Mouse (Mus musculus) heart, embryonic 16.5 days (tissue): ENCODE measurements at regions not wholly inside any gene's neighbourhood (a gene's known extent, or its start where the extent isn't known, plus 50 kb on each side); places are given as distances from the start of the nearest gene placed in this dataset.

ENCODE experiments used
- ATAC-seq: fragments of 200-750 bp; cut with Nextera tagmentation; replicated peaks from 2 replicates; pipeline ENCODE4 v1.8.0; 2017; ENCODE audit warnings: moderate number of reproducible peaks; ENCODE audit not compliant: insufficient read depth, low FRiP score; ENCODE audit errors: extremely low read depth
- H3K27ac ChIP-seq: fragments of 300-500 bp; sonication (generic); 2 replicates; pipeline ENCODE4 v1.5.1; 2014; ENCODE audit warnings: mild to moderate bottlenecking, low read length, control low read depth, moderate library complexity
- H3K27me3 ChIP-seq: fragments of 300-500 bp; sonication (generic); 2 replicates; pipeline ENCODE4 v1.6.1; 2014; ENCODE audit warnings: low read length, mixed read lengths; ENCODE audit not compliant: control insufficient read depth, insufficient read depth
- H3K36me3 ChIP-seq: fragments of 300-500 bp; sonication (generic); 2 replicates; pipeline ENCODE4 v1.6.1; 2014; ENCODE audit not compliant: control insufficient read depth, insufficient read depth
- H3K4me1 ChIP-seq: fragments of 300-500 bp; sonication (generic); 2 replicates; pipeline ENCODE4 v1.6.1; 2014; ENCODE audit warnings: low read length, mixed read lengths; ENCODE audit not compliant: control insufficient read depth, insufficient read depth
- H3K4me2 ChIP-seq: fragments of 300-500 bp; sonication (generic); 2 replicates; pipeline ENCODE4 v1.6.1; 2014; ENCODE audit warnings: low read depth, mild to moderate bottlenecking, control low read depth, low read length
- H3K4me3 ChIP-seq: fragments of 300-500 bp; sonication (generic); 2 replicates; pipeline ENCODE4 v1.5.1; 2014; ENCODE audit warnings: mild to moderate bottlenecking, control low read depth, low read length
- H3K9ac ChIP-seq: fragments of 300-500 bp; sonication (generic); 2 replicates; pipeline ENCODE4 v1.6.1; 2014; ENCODE audit warnings: low read length, control low read depth
- H3K9me3 ChIP-seq: fragments of 300-500 bp; sonication (generic); replicated peaks from 2 replicates; pipeline ENCODE4 v1.6.1; 2016; ENCODE audit warnings: low read length; ENCODE audit not compliant: control insufficient read depth
- WGBS: fragments of 180-500 bp; shearing (Covaris S2); extraction: QIAGEN DNeasy Blood & Tissue Kit; methylation state at CpG from one replicate; pipeline ENCODE4 v1.1.7; 2014; 5-methylcytosine and 5-hydroxymethylcytosine counted together

DNA sequence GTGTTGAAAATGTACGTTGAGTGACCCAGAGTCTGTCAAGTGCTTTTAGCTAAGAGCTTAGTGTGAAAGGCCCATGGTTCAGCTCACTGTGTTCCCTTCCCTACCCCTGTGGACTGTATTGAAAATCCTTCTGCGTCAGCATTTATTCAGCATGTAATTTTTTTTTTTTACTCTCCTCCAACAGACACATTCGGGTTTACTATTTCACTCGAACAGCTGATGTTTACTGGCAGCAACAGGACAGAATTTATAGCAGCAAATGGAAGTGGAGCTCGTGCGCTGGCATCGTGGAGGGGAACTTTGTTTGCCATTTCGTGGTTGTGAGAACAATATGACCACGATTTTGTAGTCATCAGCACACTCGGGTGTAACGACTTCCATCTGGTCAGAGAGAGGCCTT is 105.0 kb upstream of the Rnaseh2b start:
- no peaks in the 10 kb centered on the region for H3K9me3 ChIP-seq
- no peak overlapping the region for H3K4me3 ChIP-seq
- no peak overlapping the region for H3K27ac ChIP-seq
- ATAC-seq = no peak
- no peaks in the 10 kb centered on the region for H3K36me3 ChIP-seq
- H3K4me1 ChIP-seq = no peaks in the 10 kb centered on the region
- WGBS = 79% methylated on average over 11 of the region's 11 CpGs
- H3K4me2 ChIP-seq = no peak overlapping the region
- H3K27me3 ChIP-seq = no peaks in the 10 kb centered on the region
- no peak overlapping the region for H3K9ac ChIP-seq

DNA sequence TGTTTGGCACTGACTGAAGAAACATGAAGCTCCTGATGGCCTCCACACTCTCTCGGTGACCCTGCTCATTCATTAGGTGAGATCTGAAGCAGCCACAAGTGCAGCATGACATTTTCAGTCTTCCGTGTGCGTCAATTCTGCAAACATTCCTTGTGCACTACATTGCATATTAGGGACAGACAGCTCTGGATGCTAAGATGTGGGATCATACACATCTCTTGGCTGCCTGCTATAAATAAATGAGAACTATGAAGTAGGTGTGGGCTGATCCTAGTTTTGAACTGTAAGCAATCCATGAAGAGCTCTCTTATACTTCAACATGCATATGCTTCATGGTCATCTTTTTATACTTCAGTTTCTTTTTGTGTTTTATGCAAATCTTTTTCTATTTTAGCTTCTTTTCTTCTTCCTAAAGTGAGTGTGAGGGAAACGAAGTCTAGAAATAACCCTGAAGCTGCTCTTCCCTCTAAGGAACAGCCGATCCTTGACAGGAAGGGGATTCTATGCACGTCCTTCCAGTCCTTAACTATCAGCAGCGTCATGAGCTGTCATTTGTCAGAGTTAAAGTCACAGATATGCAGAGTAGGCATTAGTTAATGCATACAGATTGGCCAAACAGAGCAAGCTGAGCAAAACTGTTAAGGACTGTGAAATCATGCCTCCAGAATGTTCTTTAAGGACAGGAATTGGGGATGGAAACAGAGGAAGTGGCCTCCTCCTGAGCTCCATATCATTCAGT is 104.1 kb upstream of the Rnaseh2b start:
- Histone ChIP-seq H3K4me3 (no peak overlapping the region), H3K9ac (no peak overlapping the region), H3K36me3 (no peaks in the 10 kb centered on the region), H3K27ac (no peak overlapping the region), H3K4me2 (no peak overlapping the region), H3K27me3 (no peaks in the 10 kb centered on the region), H3K9me3 (no peaks in the 10 kb centered on the region), H3K4me1 (no peaks in the 10 kb centered on the region)
- WGBS = 45% methylated on average over 7 of the region's 7 CpGs
- no peak for ATAC-seq

DNA sequence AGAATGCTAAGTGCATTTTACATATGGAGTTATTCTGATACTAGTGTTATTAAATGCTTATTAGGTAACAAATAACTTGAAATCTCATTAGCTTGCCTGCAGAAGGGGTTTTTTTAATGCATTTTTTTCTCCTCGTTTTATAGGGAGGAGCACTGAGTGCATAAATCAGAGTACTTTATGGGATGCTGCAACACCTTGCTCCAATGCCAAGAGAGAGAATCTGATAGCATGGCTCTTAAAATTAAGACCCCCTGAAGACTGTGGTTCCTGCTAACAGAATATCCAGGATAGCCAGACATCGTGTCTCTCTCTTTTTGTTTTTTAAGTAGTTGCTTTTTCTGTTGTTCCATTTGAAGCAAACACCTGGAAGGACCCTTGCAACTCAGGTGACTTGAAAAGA is 100.8 kb upstream of the Rnaseh2b start:
- Histone ChIP-seq H3K4me1 (no peaks in the 10 kb centered on the region), H3K9me3 (no peaks in the 10 kb centered on the region), H3K9ac (no peak overlapping the region), H3K27ac (no peak overlapping the region), H3K36me3 (no peaks in the 10 kb centered on the region), H3K4me2 (no peak overlapping the region), H3K4me3 (no peak overlapping the region), H3K27me3 (no peaks in the 10 kb centered on the region)
- no peak for ATAC-seq
- 72% methylated on average over 2 of the region's 2 CpGs for WGBS

DNA sequence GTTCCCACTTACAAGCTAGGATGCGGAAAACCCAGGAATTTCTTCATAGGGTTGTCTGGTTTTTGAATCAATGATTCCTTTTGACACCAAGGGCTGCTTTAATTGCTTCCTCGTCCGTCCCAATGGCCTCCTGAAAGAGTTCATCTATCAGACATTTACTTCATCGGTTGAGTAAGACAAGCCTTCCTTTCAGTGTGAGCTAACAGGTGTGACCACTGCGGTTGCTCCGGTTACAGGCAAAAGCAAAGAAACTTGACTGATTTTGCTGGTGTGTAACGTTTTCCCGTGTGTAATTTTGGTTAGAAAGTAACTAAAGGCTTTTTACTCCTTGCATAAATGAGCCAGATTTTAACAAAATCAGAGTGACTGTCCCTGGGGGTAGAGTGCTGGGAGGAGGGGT is 99.6 kb upstream of the Rnaseh2b start:
- no peak overlapping the region for H3K27ac ChIP-seq
- no peak overlapping the region for H3K4me3 ChIP-seq
- ATAC-seq = no peak

DNA sequence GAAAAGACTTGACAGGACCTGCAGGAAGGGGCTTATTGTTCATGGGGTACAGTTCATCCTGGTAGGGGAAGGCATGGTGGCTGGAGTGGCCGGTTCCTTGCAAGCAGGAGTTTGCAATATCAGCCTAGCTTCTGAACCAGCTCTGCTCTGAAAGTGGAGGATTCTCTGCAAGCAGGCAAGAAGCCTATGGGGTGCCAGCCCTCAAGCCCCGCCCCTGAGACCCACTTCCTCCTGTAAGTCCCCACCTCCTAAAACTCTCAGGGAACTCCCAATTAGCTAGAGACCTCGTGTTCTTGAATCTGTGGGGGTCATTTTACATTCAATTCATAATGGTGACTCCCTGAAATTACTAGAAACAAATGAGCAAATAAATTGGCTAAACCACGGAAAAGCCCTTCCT is 99.0 kb upstream of the Rnaseh2b start:
- Histone ChIP-seq H3K27ac (no peak overlapping the region), H3K9me3 (no peaks in the 10 kb centered on the region), H3K4me2 (no peak overlapping the region), H3K27me3 (no peaks in the 10 kb centered on the region), H3K4me3 (no peak overlapping the region), H3K4me1 (no peaks in the 10 kb centered on the region), H3K9ac (no peak overlapping the region), H3K36me3 (no peaks in the 10 kb centered on the region)
- 42% methylated on average over 4 of the region's 4 CpGs for WGBS
- ATAC-seq = no peak

More for the DNA sequence above, 99.6 kb upstream of the Rnaseh2b start:
- Histone ChIP-seq H3K4me1 (no peaks in the 10 kb centered on the region), H3K9ac (no peak overlapping the region), H3K9me3 (no peaks in the 10 kb centered on the region), H3K27me3 (no peaks in the 10 kb centered on the region), H3K36me3 (no peaks in the 10 kb centered on the region), H3K4me2 (no peak overlapping the region)
- WGBS = 67% methylated on average over 8 of the region's 8 CpGs

DNA sequence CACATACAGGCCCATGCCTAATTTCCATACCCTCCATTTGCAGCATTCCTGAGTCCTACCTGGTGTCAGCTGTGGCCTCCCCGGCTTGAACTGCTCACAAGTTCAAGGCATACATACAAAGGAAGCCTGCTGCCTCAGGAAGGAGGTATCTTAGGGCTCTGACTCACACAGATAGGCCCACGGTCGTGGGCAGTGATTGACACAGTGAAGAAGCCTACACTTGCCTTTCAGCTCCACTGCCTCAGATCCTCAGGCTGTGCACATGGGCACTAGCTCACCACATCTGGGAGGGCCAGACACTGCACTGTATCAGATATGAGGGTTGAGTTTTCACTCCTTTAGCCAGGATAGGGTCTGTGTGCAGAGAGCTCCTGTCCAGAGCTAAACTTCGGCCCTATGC is 95.6 kb upstream of the Rnaseh2b start:
- Histone ChIP-seq H3K4me2 (no peak overlapping the region), H3K4me1 (no peaks in the 10 kb centered on the region), H3K9me3 (no peaks in the 10 kb centered on the region), H3K4me3 (no peak overlapping the region), H3K36me3 (no peaks in the 10 kb centered on the region), H3K27ac (no peak overlapping the region), H3K9ac (no peak overlapping the region), H3K27me3 (no peaks in the 10 kb centered on the region)
- 42% methylated on average over 4 of the region's 4 CpGs for WGBS
- ATAC-seq = no peak

DNA sequence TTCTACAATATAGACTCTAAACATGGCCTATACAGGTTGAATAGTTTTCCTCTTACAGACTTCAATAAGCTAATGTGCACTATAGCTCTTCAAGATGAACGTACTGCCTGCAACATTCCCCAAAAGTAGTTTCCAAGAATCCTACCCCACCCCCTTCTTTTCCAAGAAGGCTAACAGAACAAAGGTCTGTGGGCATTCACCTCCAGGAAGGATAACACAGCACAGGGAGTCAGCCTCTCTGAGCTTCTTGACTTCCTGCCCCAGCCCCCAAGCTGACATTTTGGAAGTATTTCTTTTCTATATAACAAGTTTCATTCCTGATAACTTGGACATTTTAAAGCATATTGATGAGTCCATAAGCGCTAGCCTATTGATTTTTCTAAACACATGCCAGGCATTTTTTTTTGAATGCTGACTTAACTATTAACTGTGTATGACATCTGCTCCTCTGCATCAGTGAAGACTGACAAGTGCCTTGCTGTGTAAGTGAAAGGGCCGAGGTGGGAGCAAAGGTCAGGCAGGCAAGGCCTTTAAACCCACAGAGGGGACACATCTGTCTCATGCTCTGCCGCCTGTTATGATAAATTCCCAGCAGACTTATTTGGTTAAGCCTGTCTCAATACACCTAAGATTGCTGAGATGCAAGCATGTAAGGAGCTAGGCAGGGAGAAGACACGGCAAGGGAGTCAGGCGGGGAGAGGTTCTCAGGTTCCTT is 93.8 kb upstream of the Rnaseh2b start:
- Histone ChIP-seq H3K36me3 (no peaks in the 10 kb centered on the region), H3K9ac (no peak overlapping the region), H3K4me1 (no peaks in the 10 kb centered on the region), H3K4me3 (no peak overlapping the region), H3K27ac (no peak overlapping the region), H3K27me3 (no peaks in the 10 kb centered on the region), H3K4me2 (no peak overlapping the region), H3K9me3 (no peaks in the 10 kb centered on the region)
- ATAC-seq = no peak
- 68% methylated on average over 6 of the region's 6 CpGs for WGBS

DNA sequence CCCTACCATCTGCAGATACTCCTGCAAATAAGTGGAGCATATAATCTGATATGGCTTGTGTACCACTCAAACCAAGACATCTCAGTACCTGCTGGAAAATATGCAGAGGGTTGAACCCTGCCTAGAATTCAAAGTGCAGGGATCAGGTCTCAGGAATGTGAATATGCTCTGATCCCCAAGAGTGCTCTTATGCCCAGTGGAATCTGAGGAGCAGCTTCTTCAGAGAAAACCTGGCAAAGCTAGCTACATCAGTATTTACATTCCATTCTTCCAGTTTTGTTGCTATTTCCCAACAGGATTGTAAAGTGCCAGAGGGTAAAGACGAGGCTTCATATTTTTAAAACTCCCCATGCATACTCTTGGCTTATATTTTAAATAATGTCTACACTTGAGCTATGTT is 77.3 kb upstream of the Rnaseh2b start:
- Histone ChIP-seq H3K9ac (no peak overlapping the region), H3K36me3 (no peaks in the 10 kb centered on the region), H3K27ac (no peak overlapping the region), H3K4me2 (no peak overlapping the region), H3K4me1 (no peaks in the 10 kb centered on the region), H3K9me3 (no peaks in the 10 kb centered on the region), H3K4me3 (no peak overlapping the region), H3K27me3 (no peaks in the 10 kb centered on the region)
- 63% methylated on average over 1 of the region's 1 CpGs for WGBS
- ATAC-seq = no peak

DNA sequence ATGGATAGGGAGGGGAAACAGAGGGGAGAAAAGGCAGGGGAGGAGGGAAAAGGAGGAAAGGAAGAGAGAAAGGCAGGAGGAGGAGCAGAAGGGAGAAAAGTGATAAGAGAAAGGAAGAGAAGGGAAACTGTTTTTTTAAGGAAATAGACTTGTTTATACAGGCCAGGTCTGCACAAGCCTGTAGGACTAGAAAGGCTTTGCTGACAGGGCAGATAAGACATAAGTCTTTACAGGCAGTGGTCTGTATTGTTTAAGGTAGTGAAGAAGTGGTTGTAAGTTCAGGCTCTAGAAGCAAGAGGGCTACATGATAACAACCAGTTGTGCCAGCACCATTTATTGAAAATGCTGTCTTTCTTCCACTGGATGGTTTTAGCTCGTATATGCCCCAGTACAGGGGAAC is 75.4 kb upstream of the Rnaseh2b start:
- H3K36me3 ChIP-seq = no peaks in the 10 kb centered on the region
- H3K4me1 ChIP-seq = no peaks in the 10 kb centered on the region
- no peaks in the 10 kb centered on the region for H3K9me3 ChIP-seq
- peak; percentile 60 for ATAC-seq
- H3K4me2 ChIP-seq = no peak overlapping the region
- no peak overlapping the region for H3K27ac ChIP-seq
- no peak overlapping the region for H3K4me3 ChIP-seq
- H3K9ac ChIP-seq = no peak overlapping the region
- WGBS = 38% methylated on average over 1 of the region's 1 CpGs
- no peaks in the 10 kb centered on the region for H3K27me3 ChIP-seq
